ENCODE assay signal across 10 mouse cellular contexts in genomic region chr14:28057159-28057884, GRCm38 (mm10).
DNase-seq lines count a peak whose midpoint lies in the region; ATAC-seq and TF ChIP-seq lines count a peak whose summit lies in the region.
"Had no signal": no experiment of that assay in that cellular context is flagged by ENCODE, and none has a peak within 500 bp of the region (broad histone marks: within the 10 kb centered on the region; RNA-seq: fewer than 3 reads in every experiment).

No protein-coding gene starts in this region.

- no peak overlapping the region for H3K4me2 ChIP-seq in intestine, embryonic 14.5 days (ENCODE audit: low read length)
- no peak overlapping the region for H3K4me2 ChIP-seq in intestine, postnatal 0 days (replicated peaks; ENCODE audit: low read depth)
- H3K4me2 ChIP-seq in forebrain, embryonic 12.5 days, result peak overlapping the region; percentile 31
- peak overlapping the region; percentile 14; the same call in 1 of the 2 replicates for H3K4me2 ChIP-seq in neural tube, embryonic 11.5 days (ENCODE audit: low read depth)

- no peak for ATAC-seq in intestine, embryonic 14.5 days (replicated peaks; ENCODE audit: low FRiP score, low TSS enrichment, low read depth)
- no peak for ATAC-seq in intestine, postnatal 0 days
- no peak; the same call in 1 of the 2 replicates for ATAC-seq in forebrain, embryonic 12.5 days (ENCODE audit: low FRiP score)
- no peak for ATAC-seq in neural tube, embryonic 11.5 days (ENCODE audit: insufficient read depth, low FRiP score, low TSS enrichment)
- no peak for ATAC-seq in monocyte, adult 5-6 weeks (replicated peaks; ENCODE audit: insufficient number of reproducible peaks, low FRiP score, low TSS enrichment, poor library complexity, severe bottlenecking)

- 0 out of 2 replicates have a peak overlapping the region, but pooled peaks have one; percentile 62 for H3K27ac ChIP-seq in intestine, embryonic 14.5 days (ENCODE audit: low read depth)
- no peak overlapping the region for H3K27ac ChIP-seq in intestine, postnatal 0 days (ENCODE audit: low read depth, low read length)
- 0 out of 2 replicates have a peak overlapping the region, but pooled peaks have one; percentile 33 for H3K27ac ChIP-seq in forebrain, embryonic 12.5 days
- H3K27ac ChIP-seq in neural tube, embryonic 11.5 days (ENCODE audit: low read depth, low read length), result 0 out of 2 replicates have a peak overlapping the region, but pooled peaks have one; percentile 8

- WGBS in intestine, embryonic 14.5 days, result 64% methylated on average over 11 of the region's 11 CpGs
- WGBS in intestine, postnatal 0 days, result 69% methylated on average over 11 of the region's 11 CpGs
- 28% methylated on average over 11 of the region's 11 CpGs for WGBS in forebrain, embryonic 12.5 days
- WGBS in lung, adult 2 months, result 46% methylated on average over 11 of the region's 11 CpGs
- 46% methylated on average over 11 of the region's 11 CpGs for WGBS in neural tube, embryonic 11.5 days

- peak; percentile 56 for DNase-seq in intestine, embryonic 14.5 days (ENCODE audit: low spot score)
- DNase-seq in lung, adult 2 months, result peak; percentile 3
- peak; percentile 49 for DNase-seq in neural tube, embryonic 11.5 days (ENCODE audit: low spot score)
- no peak for DNase-seq in layer of hippocampus, postnatal 14 days (ENCODE audit: low spot score in 2 of 2)
- DNase-seq in right cerebral cortex, postnatal 14 days, result no peak
- DNase-seq: adrenal gland, adult 8-10 months; kidney, adult 18-20 months had no signal

- no peak overlapping the region for H3K4me3 ChIP-seq in intestine, embryonic 14.5 days (ENCODE audit: low read depth, low read length)
- H3K4me3 ChIP-seq in intestine, postnatal 0 days (ENCODE audit: low read depth, low read length), result no peak overlapping the region
- H3K4me3 ChIP-seq in forebrain, embryonic 12.5 days (replicated peaks), result no peak overlapping the region
- no peak overlapping the region for H3K4me3 ChIP-seq in lung, adult 2 months (replicated peaks; ENCODE audit: extremely low read depth, low read depth, low read length)
- no peak overlapping the region for H3K4me3 ChIP-seq in neural tube, embryonic 11.5 days (ENCODE audit: low read depth, low read length)

- no peak overlapping the region for H3K9ac ChIP-seq in intestine, embryonic 14.5 days (ENCODE audit: low read length)
- H3K9ac ChIP-seq in intestine, postnatal 0 days (ENCODE audit: low read depth, low read length), result no peak overlapping the region
- H3K9ac ChIP-seq in forebrain, embryonic 12.5 days, result no peak overlapping the region
- peak overlapping the region; percentile 22; the same call in 1 of the 2 replicates for H3K9ac ChIP-seq in neural tube, embryonic 11.5 days (ENCODE audit: low read length)

- TF ChIP-seq POLR2A in lung, adult 2 months (IDR thresholded peaks at IDR 0.05; ENCODE audit: borderline replicate concordance, extremely low read depth, low read depth, low read length), result no peak

- H3K4me1 ChIP-seq in intestine, embryonic 14.5 days (replicated peaks; ENCODE audit: control insufficient read depth, insufficient read depth, low read length), result peaks cover 18% of the 10 kb centered on the region; the same call in 1 of the 2 replicates
- no peaks in the 10 kb centered on the region; the same call in none of the 2 replicates for H3K4me1 ChIP-seq in intestine, postnatal 0 days (replicated peaks; ENCODE audit: control insufficient read depth, insufficient read depth, low read length)
- H3K4me1 ChIP-seq in forebrain, embryonic 12.5 days, result peaks cover 15% of the 10 kb centered on the region
- no peaks in the 10 kb centered on the region for H3K4me1 ChIP-seq in lung, adult 2 months (ENCODE audit: control insufficient read depth, insufficient read depth, low read length)
- H3K4me1 ChIP-seq in neural tube, embryonic 11.5 days (ENCODE audit: control insufficient read depth, insufficient read depth, low read length), result peaks cover 8% of the 10 kb centered on the region

- H3K9me3 ChIP-seq in intestine, embryonic 14.5 days (ENCODE audit: control insufficient read depth, low read length), result no peaks in the 10 kb centered on the region
- H3K9me3 ChIP-seq in intestine, postnatal 0 days (ENCODE audit: control insufficient read depth), result no peaks in the 10 kb centered on the region
- no peaks in the 10 kb centered on the region for H3K9me3 ChIP-seq in forebrain, embryonic 12.5 days
- no peaks in the 10 kb centered on the region for H3K9me3 ChIP-seq in neural tube, embryonic 11.5 days (ENCODE audit: control insufficient read depth, low read length)

- H3K27me3 ChIP-seq in intestine, embryonic 14.5 days (replicated peaks; ENCODE audit: control insufficient read depth, insufficient read depth, low read length), result no peaks in the 10 kb centered on the region
- H3K27me3 ChIP-seq in intestine, postnatal 0 days (replicated peaks; ENCODE audit: control insufficient read depth, insufficient read depth, low read length), result no peaks in the 10 kb centered on the region
- H3K27me3 ChIP-seq in forebrain, embryonic 12.5 days, result 0 out of 2 replicates have a peak, but pooled peaks cover 7% of the 10 kb centered on the region
- H3K27me3 ChIP-seq in neural tube, embryonic 11.5 days (ENCODE audit: control insufficient read depth, insufficient read depth, low read length), result no peaks in the 10 kb centered on the region

- TF ChIP-seq CTCF in intestine, postnatal 0 days (IDR thresholded peaks at IDR 0.05; ENCODE audit: low read depth), result no peak
- no peak for TF ChIP-seq CTCF in lung, adult 2 months (IDR thresholded peaks at IDR 0.05; ENCODE audit: insufficient read depth, low read length)

- H3K36me3 ChIP-seq in intestine, embryonic 14.5 days (ENCODE audit: control insufficient read depth, insufficient read depth, low read length), result no peaks in the 10 kb centered on the region
- no peaks in the 10 kb centered on the region for H3K36me3 ChIP-seq in intestine, postnatal 0 days (ENCODE audit: control insufficient read depth, insufficient read depth)
- no peaks in the 10 kb centered on the region for H3K36me3 ChIP-seq in forebrain, embryonic 12.5 days (replicated peaks)
- no peaks in the 10 kb centered on the region for H3K36me3 ChIP-seq in neural tube, embryonic 11.5 days (ENCODE audit: control insufficient read depth, insufficient read depth, low read length)

Comparison
In these comparisons a context has a peak if more than half of its experiments do, and no peak if none do; other contexts are left out.
1. DNase-seq: peak in intestine, embryonic 14.5 days (single experiment), lung, adult 2 months (single experiment) and neural tube, embryonic 11.5 days (single experiment); none in layer of hippocampus, postnatal 14 days (0 of 2) and right cerebral cortex, postnatal 14 days (single experiment).
2. H3K4me2 ChIP-seq: peak in forebrain, embryonic 12.5 days (single experiment) and neural tube, embryonic 11.5 days (single experiment); none in intestine, embryonic 14.5 days (single experiment) and intestine, postnatal 0 days (single experiment).